Mouse (Mus musculus): ENCODE results near the gene Nudt2. TPM values are rescaled to one million over a fixed set of nuclear protein-coding genes. Genes with fewer than 3 reads are reported as not detected.

The Nudt2 gene
- total RNA-seq, 4 experiments from 2014 or later, result 29.4 to 32.6 (median 30.5) TPM

DNA sequence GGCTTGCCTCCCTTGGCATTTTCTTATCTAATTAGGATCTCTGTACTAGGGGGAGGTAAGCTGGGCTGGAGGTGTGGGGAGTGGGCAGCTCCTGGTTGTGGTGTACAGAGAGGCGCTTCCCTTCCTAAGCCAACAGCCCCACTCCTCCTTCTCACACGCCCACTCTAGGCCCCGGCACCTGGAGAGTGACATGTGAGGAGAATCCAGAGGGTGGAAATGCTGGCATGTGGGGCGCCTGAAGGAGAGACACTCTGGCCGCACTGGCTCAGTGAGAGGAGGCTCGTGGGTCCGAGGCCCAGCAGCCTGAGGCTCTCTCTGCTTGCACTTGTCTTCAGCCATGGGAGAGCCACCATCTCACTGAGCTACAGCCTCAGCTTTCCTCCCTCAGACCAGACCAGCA is 53.4 kb downstream of the Nudt2 start:
- DNase-seq (ENCODE audit: low spot score in 2 of 2), result no peak

DNA sequence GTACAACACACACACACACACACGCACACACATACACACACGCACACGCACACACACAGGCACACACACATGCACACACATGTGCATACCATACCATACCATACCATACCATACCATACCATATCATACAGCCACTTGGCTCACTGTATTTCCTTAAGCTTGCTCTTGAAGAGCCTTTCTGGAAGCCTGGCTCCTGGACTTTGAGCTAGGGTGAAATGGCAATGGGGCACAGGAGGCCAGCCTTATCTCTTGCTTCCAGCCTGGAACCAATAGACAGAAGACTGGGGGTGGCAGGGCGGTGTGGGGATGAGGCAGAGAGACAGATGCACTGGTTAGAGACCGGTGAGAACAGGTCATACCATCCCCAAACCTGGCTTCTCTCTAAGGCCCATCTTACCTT is 54.2 kb downstream of the Nudt2 start:
- no peak for DNase-seq (ENCODE audit: low spot score in 2 of 2)

DNA sequence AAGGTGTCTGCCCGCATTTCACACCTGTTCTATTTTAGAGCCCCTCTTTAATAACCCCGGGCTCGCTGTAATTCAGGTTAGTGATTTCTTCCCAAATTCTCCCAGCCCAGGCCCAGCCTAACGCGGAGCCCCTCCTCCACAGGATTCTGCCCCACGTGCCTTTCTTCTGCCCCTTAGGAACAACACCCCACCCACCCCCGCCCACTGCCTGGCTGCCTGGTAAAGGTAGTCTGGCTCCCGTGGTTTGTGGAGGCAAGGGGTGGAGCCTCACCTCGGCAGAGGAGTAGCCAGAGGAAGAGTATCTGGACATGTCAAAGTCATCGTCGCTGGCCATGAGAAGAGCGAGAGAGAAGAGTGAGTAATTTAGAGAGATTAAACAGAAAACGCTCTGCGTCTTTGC is 55.7 kb downstream of the Nudt2 start:
- no peak for DNase-seq (ENCODE audit: low spot score in 2 of 2)

DNA sequence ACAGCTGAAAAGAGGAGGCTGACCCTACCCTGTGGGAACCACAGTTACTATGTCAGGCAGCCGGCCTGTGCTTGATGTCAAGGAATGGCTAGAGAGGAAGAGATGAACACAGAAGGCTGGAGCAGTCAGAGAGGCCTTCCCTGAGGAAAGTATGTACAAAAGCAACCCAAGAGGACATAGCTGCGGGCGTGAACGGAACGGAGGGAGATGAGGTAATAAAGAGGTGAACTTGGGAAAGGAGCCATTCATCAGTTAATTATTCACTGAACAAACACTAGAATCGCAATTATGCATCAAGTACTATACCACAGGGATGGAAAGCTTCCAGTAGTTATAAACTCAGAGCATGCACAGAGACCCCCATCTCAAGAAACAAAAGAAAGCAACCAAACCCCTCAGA is 57.2 kb downstream of the Nudt2 start:
- DNase-seq (ENCODE audit: low spot score in 2 of 2), result no peak

DNA sequence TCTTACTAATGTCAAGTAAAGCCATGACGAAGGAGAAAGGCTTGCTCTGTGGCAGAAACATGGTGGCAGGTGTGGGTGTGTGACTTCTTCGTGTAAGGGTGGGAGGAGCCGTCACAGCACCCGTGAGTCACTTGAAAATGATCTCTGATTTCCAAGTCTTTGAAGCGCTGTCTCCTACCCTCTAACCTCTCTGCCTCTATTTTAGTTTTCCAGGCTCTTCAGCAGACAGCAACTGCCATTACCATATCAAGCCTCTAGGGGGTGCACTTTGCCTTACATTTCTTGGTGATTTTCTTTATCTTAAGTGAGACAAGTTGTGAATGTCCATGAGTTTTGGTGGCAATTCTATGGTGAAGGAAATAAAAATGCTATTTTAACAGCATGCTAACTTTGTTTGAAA is 57.8 kb downstream of the Nudt2 start:
- DNase-seq (ENCODE audit: low spot score in 2 of 2), result no peak

DNA sequence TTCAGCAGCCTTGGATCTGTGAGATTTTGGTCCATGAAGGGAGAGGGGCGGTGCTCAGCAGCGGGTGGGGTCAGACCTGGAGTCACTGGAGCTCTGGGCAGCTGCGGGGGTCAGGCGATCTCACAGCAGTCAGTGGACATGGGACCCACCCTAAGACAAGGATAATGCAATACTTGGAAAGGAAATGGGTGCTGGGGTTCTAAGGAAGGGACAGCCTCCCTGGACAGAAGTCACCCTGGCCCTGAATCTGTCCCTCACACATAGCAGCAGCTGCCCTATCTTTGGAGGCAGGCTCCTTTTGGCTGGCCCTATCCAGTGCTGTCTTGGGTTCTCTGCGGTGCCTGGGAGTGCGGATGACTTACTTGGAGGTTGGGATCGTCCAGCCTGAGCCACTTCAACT is 58.9 kb downstream of the Nudt2 start:
- no peak for DNase-seq (ENCODE audit: low spot score in 2 of 2)

DNA sequence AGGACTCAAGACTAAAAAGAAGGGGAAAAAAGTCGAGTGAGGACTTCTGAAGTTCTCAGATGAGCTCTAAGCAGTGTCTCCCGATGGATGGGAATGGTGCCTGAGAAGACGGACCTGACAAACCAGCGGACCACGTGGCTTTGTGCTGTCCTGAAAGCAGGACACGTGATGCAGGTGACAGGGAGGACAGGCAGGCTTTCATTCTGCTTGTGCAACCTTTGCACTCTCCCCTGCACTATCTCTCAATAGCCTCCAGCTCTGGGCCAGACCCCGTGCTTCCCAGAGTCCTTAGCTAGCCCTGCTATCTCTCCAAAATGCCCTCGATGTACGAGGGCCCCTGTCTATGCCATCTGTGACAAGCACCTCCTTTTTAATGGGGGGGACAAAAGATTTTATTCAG is 59.9 kb downstream of the Nudt2 start:
- DNase-seq (ENCODE audit: low spot score in 2 of 2), result no peak

DNA sequence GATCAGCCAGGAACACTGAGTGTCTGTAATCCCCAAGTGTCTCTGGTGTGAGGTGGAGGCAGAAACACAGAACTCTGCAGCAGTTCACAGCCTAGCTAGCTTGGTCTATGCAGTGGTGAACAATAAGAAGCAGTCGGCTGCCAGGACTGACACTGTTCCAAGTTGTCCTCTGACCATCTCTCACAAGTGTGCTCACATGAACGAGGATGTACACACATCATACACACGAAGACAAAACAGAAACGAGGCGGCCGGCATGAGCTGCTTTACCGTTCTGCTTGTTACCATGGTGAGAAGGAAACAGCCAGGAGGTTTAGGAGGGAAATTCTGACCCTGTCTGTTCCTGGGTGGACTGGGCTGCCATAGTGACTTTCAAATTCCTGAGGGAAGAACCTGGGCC is 61.6 kb downstream of the Nudt2 start:
- no peak for DNase-seq (ENCODE audit: low spot score in 2 of 2)

DNA sequence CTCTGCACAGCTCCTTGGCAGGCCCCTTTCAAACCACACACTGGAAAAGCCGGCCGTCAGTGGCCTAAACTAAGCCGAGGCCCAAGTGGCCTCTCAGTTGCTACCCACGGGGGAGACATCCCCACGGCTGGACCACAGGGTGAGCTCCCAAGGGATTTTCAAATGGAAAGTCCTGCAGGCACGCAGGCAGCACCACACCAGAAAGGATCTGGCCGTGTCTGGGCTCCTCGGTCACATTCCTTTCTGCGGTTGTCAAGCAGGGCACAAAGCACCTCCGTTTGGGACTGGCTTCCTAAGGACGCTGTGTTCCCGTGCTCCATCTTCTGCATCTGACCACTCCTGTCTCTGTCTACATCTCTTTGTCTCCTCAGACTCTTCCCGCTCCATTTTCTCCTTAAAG is 62.1 kb downstream of the Nudt2 start:
- DNase-seq (ENCODE audit: low spot score in 2 of 2), result no peak

DNA sequence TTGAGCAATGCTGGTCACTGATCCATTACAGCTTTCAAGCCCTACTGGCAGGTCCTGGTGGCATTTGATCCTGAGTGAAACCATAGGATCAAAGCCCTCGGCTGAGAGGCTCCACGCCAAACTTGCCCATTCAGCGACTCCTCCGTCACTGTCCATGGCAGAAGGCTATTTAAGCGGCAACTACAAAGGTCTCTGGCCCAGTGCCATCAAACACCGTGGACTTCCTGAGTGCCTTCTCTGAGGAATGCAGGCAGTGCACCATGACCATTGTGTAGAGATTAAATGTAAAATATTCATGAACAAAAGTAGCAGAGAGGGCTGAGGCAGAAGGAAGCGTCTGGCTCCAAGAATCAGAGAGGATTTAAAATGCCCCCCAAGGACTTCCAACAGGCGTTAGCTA is 63.0 kb downstream of the Nudt2 start:
- DNase-seq (ENCODE audit: low spot score in 2 of 2), result no peak

Other genes starting within 250 kb of the Nudt2 start
- 10 to 100 TPM; 38.8 to 46.3 (median 45.3) TPM for gene Ubap2, start 190.0 kb upstream of the Nudt2 start, total RNA-seq (2022)
- 10 to 100 TPM; 37.5 to 39.5 (median 38.6) TPM for gene Dcaf12, start 150.3 kb upstream of the Nudt2 start, total RNA-seq (2022)
- 10 to 100 TPM; 45.2 to 54.3 (median 49.9) TPM for gene Ubap1, start 116.2 kb upstream of the Nudt2 start, total RNA-seq (2022)
- gene Kif24, start 264 bp upstream of the Nudt2 start, total RNA-seq (2022), result 1 to 10 TPM in 3 of 4 experiments, under 1 TPM in 1; 0.72 to 1.8 (median 1.3) TPM
- 10 to 100 TPM; 20.9 to 26.5 (median 23.3) TPM for gene AI464131, start 37.9 kb downstream of the Nudt2 start, total RNA-seq (2022)
- 1 to 10 TPM; 2.7 to 5.7 (median 4.3) TPM for gene 1110017D15Rik, start 52.2 kb downstream of the Nudt2 start, total RNA-seq (2022)
- gene Fam219a, start 104.4 kb downstream of the Nudt2 start, total RNA-seq (2022), result 100 to 1,000 TPM; 201 to 205 (median 202) TPM
- gene Dnaic1, start 104.6 kb downstream of the Nudt2 start, total RNA-seq (2022), result 10 to 100 TPM in 1 of 4 experiments, 1 to 10 TPM in 3; 7.7 to 11.7 (median 9.6) TPM
- 10 to 100 TPM; 55.3 to 62.7 (median 59.3) TPM for gene Enho, start 175.2 kb downstream of the Nudt2 start, total RNA-seq (2022)
- gene Cntfr, start 231.9 kb downstream of the Nudt2 start, total RNA-seq (2022), result 100 to 1,000 TPM in 3 of 4 experiments, 10 to 100 TPM in 1; 96.7 to 125 (median 111) TPM
- gene Il11ra1, start 234.8 kb downstream of the Nudt2 start, total RNA-seq (2022), result 10 to 100 TPM; 31.6 to 45.5 (median 38.1) TPM
- gene Rpp25l, start 248.4 kb downstream of the Nudt2 start, total RNA-seq (2022), result 10 to 100 TPM; 28.4 to 33.9 (median 30.0) TPM

All from left cerebral cortex, adult 8-10 months (tissue).